Mouse (Mus musculus) kidney, adult 18-20 months (tissue): ENCODE results near the gene Runx2.
A peak's percentile ranks its signal among the peaks of the same experiment; 100 is the strongest.

Source experiments
- DNase-seq: peaks from one replicate; pipeline ENCODE4 v3.0.0; 2021

Gene Runx2

DNA sequence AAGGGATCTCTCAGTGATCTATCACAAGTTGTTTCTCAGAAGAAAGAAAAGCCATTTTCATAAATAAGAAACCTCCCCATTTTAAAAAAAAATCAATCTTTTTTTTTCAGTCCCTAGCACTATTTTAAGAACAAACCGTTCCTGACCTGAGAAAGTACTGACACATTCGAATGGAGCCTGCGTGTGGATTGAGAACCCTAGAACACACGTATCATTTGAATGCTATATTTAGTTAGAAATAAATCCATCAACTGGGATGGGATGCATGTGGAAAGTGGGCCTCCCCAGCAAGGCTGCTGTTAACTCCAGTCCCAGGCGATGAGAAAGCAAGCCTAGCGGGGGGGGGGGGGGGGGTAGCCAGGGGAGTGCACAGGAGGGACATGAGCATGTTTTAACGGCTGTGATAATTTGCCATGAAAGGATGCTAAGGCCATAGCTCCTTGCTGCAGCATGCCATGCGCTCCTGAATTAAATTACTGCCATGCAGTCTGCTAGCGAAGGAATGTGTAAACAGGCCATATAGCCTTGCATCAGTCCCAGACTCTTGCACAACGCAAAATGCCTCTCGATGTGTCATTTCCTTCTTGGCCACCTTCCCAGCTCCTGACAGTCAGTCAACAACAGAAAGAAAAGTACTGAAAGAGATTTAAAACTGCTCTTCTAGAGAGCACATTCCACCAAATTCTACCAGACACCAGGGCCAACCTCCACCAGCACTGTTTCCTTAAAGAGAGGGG, 104.9 kb downstream of the Runx2 start:
- peak; percentile 49 for DNase-seq

DNA sequence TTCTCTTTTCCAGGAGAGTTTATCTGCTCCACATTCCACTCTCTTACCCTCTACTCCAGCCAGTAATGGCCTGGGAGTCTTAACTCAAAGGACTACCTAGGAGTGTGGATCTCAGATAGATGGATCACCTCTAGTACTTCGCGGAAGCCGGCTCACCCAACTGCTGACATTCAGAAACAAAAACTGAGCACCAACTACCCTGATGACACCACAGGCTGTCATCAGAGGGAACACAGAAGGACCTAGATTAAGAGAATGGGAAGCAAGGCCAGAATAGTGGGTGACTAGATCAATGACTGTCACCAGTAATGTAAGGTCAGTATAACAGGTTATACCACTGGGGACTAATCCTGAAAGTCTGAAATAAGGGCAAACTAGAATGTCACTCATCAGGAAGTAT, 106.6 kb downstream of the Runx2 start:
- no peak for DNase-seq

GRCm38 (mm10) chr17:44706531-44706930, 108.1 kb downstream of the Runx2 start:
- DNase-seq, result no peak

GRCm38 (mm10) chr17:44702506-44703298, 111.9 kb downstream of the Runx2 start:
- no peak for DNase-seq

DNA sequence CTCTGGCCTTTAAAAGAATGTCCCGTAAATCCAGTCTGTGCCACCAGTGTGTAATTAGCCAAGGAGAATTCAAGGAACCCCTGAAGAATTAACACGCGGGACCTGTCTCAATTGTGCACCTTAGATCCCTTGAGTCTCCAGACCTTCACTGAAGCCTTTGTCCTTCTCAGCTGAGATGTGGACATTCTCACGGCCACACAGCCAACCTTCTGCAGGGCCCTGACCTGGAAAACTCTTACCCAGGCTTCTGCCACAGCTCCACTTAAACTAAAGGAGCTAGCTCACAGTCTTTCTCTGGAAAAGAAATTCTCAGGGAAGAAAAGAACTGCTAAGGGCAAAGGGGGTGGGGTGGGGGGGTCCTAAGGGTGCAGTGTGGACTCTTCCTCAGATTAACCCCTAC, 113.1 kb downstream of the Runx2 start:
- DNase-seq, result no peak

- DNase-seq, result no peak
Measured at GRCm38 (mm10) chr17:44700326-44700725, 114.3 kb downstream of the Runx2 start.

DNA sequence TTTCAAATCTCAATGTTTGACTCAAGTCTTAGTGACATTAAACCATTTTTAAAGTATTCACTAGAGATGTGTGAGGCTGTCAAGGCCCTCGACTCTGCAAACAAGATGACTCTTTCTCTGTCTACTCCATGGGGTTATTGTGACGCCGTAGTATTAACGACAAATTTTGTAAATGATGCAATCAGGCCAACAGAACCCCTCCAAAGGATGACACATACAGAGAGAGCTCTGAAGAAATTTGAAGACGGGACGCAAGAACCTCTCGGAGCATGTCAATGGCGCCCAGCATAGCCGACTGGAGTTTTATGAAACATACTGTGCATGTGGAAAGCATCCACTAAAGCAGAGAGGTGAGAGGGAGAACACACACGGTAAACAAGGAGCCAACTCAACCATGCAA, 117.5 kb downstream of the Runx2 start:
- DNase-seq, result no peak

- no peak for DNase-seq
Measured at GRCm38 (mm10) chr17:44693552-44693951, 121.0 kb downstream of the Runx2 start.

- no peak for DNase-seq
Measured at GRCm38 (mm10) chr17:44691517-44691916, 123.1 kb downstream of the Runx2 start.

DNA sequence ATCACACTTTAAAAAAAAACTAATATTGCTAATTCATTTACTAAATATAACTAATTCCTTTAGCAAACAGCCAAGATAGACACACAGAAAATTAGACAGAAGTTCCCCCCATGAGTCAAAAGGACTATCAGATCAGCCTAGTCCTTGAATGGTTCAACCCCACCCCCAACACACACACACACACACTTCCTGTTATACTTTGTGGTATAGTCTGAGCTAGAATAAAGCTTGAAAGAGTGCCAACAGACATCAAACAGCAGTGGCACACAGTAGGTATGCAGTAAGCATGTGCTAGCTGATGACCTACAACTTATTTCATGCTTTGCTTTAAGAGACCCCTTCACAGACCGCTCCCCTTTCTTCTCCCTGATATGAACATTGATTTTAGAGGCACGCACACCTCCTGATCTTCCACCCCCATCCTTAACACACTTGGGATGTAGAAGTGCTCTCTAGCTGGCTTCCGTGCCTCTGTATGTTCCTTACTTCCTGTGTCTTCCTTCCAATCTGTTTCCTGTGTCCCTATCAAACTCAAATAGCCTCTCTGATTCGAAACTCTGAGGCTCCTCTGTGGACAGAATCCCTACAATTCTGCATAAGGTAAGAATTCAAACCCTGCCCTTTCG, 124.1 kb downstream of the Runx2 start:
- DNase-seq, result no peak

DNA sequence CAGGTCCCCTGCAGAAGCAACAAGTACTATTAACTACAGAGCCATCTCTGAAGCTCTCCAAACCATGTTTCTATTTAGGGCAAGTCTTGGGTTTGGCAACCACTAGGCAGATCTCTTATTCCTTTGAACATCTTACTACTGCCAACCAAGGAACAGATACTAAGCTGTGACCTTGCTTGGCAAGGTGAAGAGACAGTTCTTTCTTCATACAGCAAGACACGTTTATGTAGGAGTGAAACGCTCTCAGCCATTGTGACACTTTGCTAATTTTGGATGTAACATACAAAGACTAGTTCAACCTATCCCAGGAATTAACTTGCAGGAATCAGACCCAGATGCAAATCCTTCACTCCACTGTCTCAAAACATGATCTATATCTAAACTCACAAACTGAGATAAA, 126.3 kb downstream of the Runx2 start:
- DNase-seq, result no peak

GRCm38 (mm10) chr17:44685514-44685913, 129.1 kb downstream of the Runx2 start:
- DNase-seq, result no peak

- DNase-seq, result no peak
Measured at GRCm38 (mm10) chr17:44683026-44683425, 131.6 kb downstream of the Runx2 start.

DNA sequence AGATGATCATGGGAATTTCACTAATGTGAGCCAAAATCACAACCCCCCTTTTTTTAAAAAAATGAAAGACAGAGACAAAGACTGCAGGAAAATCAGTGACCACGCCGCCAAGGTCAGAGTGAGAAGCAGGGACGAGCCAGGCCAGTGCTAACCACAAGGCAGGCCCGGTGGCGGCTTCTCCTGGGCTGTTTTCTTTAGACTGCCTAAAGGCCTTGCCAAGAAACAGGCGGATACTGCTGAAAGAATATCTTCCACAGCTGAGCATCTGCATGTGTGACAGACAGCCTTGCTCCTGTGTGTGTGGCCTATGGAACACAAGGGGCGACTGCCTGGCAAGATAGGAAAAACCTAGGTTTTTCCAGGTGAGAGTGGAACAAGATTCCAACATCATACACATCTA, 136.8 kb downstream of the Runx2 start:
- DNase-seq, result peak; percentile 8

DNA sequence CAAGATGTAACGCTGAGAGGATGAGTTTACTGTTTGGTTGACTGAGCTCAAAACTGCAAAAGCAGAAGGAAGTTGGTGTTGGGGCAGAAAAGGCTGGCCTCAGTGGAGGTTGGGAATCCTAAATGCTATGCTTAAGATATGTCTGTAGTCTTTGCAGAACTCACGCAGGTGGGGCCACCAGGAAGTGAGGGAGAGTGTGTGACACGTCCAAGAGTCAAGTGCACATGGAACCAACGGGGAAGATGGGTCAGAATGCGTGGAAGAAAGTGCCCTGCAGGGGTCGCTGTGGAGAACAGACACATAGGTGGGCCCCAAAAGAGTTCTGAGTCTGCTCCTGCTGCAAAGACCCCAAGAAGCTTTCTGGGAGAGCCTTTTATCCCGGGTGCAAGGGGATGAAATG, 141.8 kb downstream of the Runx2 start:
- no peak for DNase-seq

- DNase-seq, result no peak
Measured at GRCm38 (mm10) chr17:44671946-44672692, 142.5 kb downstream of the Runx2 start.

GRCm38 (mm10) chr17:44669985-44670384, 144.6 kb downstream of the Runx2 start:
- DNase-seq, result no peak

- no peak for DNase-seq
Measured at GRCm38 (mm10) chr17:44667346-44667745, 147.3 kb downstream of the Runx2 start.

DNA sequence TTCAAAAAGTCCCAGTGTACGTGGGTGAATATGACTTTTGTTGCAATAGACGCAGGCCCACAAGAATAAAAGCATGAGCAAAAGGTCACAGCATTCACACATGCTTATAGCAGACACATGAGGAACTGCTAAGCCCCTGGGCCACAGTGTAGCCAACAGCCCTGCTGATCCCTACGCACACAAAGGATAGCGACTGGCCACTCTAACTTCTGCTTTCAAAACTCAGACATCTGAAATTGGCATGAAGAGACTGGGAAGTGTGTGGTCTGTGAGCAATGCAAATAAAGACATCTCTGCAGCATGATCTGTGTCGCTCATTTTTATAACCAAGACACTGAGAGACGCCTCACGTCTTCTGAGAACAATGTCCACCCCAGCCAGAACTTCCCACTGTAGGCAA, 150.7 kb downstream of the Runx2 start:
- no peak for DNase-seq

DNA sequence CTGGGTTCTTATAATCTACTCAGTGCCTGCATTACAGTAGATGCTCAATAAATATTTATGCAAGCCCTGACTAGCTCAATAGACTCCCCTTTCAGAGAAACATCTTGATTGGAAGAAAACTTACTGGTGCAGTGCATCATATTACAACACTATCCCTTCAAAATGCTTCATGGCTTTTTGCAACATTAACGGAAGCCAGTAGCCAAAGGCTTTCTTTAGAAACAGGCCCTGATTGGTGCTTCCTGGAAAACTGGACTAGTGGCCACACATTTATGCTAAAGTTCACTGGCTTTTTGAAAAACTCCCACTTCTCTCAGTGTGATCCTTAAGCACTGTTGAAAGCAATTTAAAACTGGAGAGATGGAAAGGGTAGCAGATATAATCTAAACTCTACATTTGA, 151.4 kb downstream of the Runx2 start:
- DNase-seq, result no peak

GRCm38 (mm10) chr17:44662080-44662706, 152.4 kb downstream of the Runx2 start:
- no peak for DNase-seq

GRCm38 (mm10) chr17:44660121-44660806, 154.3 kb downstream of the Runx2 start:
- DNase-seq, result no peak
